Mouse (Mus musculus): ENCODE results near the gene Slc35e3.

DNA sequence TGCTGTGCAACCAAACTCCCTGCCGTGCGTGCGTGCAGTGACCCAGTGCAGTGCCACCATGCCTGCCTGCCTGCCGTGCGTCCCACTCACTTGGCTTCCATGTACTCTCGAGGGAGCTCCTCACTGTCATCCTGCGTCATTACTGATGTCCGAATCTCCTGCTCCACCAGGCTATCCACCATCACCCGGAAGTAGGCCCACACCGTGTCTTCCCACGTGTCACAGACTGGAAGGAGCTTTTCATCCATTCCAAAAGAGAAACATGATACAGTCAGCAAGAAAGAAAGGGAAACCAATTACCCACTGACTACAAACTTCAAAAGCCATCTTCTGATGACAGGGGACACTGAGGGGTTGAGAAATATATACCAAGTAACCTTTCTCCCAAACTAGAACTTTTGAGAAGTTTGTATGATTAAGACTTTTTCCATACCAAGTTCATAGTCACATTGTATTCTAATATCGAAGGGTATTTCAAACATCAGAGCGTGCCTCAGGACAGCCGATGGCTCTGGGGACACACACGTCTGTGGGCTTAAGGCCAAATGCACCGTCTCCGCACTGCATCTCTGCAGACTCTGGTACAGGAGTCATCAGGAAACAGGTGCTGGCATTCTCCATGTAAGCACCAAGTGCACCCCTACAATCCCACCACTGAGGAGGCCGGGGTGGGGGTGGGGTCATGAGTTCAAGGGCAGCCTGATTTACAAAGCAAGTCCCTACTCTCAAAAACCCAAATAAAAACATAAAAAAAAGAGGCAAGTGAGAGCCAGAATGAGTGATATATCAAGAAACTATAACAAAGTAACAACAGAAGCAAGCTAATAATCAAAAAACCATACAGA lies 24.3 kb upstream of the Slc35e3 start:
- TF ChIP-seq GATA1 (IDR thresholded peaks at IDR 0.05; ENCODE audit: low read length) (no peak), TAL1 (IDR thresholded peaks at IDR 0.05; ENCODE audit: low read length) (no peak)
